Mouse (Mus musculus) lung, adult 2 months (tissue): ENCODE measurements around the gene Hapln1.

Source experiments
- CTCF ChIP-seq: fragments of 200-500 bp; IDR thresholded peaks from 2 replicates; pipeline ENCODE4 v1.5.1; 2011; ENCODE audit warnings: mild to moderate bottlenecking, low read length, control low read depth; ENCODE audit not compliant: insufficient read depth
- POLR2A ChIP-seq: fragments of 200-500 bp; IDR thresholded peaks from 2 replicates; pipeline ENCODE4 v1.6.1; 2011; ENCODE audit warnings: low read depth, mild to moderate bottlenecking, control low read depth, low read length, borderline replicate concordance; ENCODE audit errors: extremely low read depth

GRCm38 (mm10) chr13:89539887-89540264 lies 280 bp downstream of the Hapln1 start:
- no peak for TF ChIP-seq CTCF
- no peak for TF ChIP-seq POLR2A
